Mouse (Mus musculus) forebrain, embryonic 14.5 days (tissue): ENCODE results near the gene Rbms3. TPM values are rescaled to one million over a fixed set of nuclear protein-coding genes. Genes with fewer than 3 reads are reported as not detected.

ENCODE experiments used
- ATAC-seq: fragments of 200-750 bp; cut with Nextera tagmentation; 2 replicates; pipeline ENCODE4 v1.8.0; 2017; ENCODE audit warnings: mild to moderate bottlenecking, moderate library complexity
- DNase-seq: peaks from one replicate; pipeline ENCODE4 v3.0.0-alpha.2; 2015; ENCODE audit warnings: low spot score
- H3K27ac ChIP-seq: fragments of 300-500 bp; sonication (generic); 2 replicates; pipeline ENCODE4 v1.5.1; 2014; ENCODE audit warnings: low read depth, mild to moderate bottlenecking, control low read depth, low read length, moderate library complexity
- H3K27me3 ChIP-seq: fragments of 300-500 bp; sonication (generic); replicated peaks from 2 replicates; pipeline ENCODE4 v1.6.1; 2014; ENCODE audit warnings: low read length, control low read depth, mixed read lengths; ENCODE audit not compliant: control insufficient read depth, insufficient read depth
- H3K36me3 ChIP-seq: fragments of 300-500 bp; sonication (generic); 2 replicates; pipeline ENCODE4 v1.6.1; 2014; ENCODE audit warnings: low read length, control low read depth; ENCODE audit not compliant: control insufficient read depth, insufficient read depth
- H3K4me1 ChIP-seq: fragments of 300-500 bp; sonication (generic); 2 replicates; pipeline ENCODE4 v1.6.1; 2014; ENCODE audit warnings: antibody characterized with exemption, low read length, control low read depth; ENCODE audit not compliant: control insufficient read depth, insufficient read depth
- H3K4me2 ChIP-seq: fragments of 300-500 bp; sonication (generic); 2 replicates; pipeline ENCODE4 v1.6.1; 2014; ENCODE audit warnings: mild to moderate bottlenecking, control low read depth, low read length
- H3K4me3 ChIP-seq: fragments of 300-500 bp; sonication (generic); 2 replicates; pipeline ENCODE4 v1.5.1; 2014; ENCODE audit warnings: low read depth, low read length, control low read depth
- H3K9ac ChIP-seq: fragments of 300-500 bp; sonication (generic); 2 replicates; pipeline ENCODE4 v1.6.1; 2014; ENCODE audit warnings: mild to moderate bottlenecking, low read length, control low read depth, moderate library complexity
- H3K9me3 ChIP-seq: fragments of 300-500 bp; sonication (generic); replicated peaks from 2 replicates; pipeline ENCODE4 v1.6.1; 2016; ENCODE audit warnings: low read length, control low read depth, mixed read lengths; ENCODE audit not compliant: control insufficient read depth
- WGBS: fragments of 180-500 bp; shearing (Covaris S2); extraction: QIAGEN DNeasy Blood & Tissue Kit; methylation state at CpG from one replicate; pipeline ENCODE4 v1.1.7; 2014; 5-methylcytosine and 5-hydroxymethylcytosine counted together
- polyA plus RNA-seq: library from polyadenylated mRNA; unstranded; fragments of >200 nt; fragmentation: Nextera tagmentation; extraction: Ambion mirVana; gene quantifications from 2 replicates; pipeline ENCODE4 v1.2.1, GENCODE M21; 2014

Rbms3 gene
- polyA plus RNA-seq, 1 experiment from 2014 or later = 13.8 TPM

- WGBS = 92% methylated on average over 5 of the region's 5 CpGs
- no peak overlapping the region for H3K27ac ChIP-seq
- H3K9ac ChIP-seq = no peak overlapping the region
- no peaks in the 10 kb centered on the region for H3K4me1 ChIP-seq
- H3K27me3 ChIP-seq = no peaks in the 10 kb centered on the region
- H3K4me2 ChIP-seq = no peak overlapping the region
- H3K4me3 ChIP-seq = no peak overlapping the region
- ATAC-seq (no peak), DNase-seq (no peak)
- H3K36me3 ChIP-seq = no peaks in the 10 kb centered on the region
- no peaks in the 10 kb centered on the region for H3K9me3 ChIP-seq
Measured at GRCm38 (mm10) chr9:116871576-116871975, 758.1 kb downstream of the Rbms3 start.

- Histone ChIP-seq H3K9me3 (no peaks in the 10 kb centered on the region), H3K4me3 (no peak overlapping the region), H3K27ac (no peak overlapping the region), H3K27me3 (no peaks in the 10 kb centered on the region), H3K4me2 (no peak overlapping the region), H3K36me3 (no peaks in the 10 kb centered on the region), H3K9ac (no peak overlapping the region), H3K4me1 (no peaks in the 10 kb centered on the region)
- ATAC-seq (no peak), DNase-seq (no peak)
- WGBS = 93% methylated on average over 7 of the region's 7 CpGs
Measured at GRCm38 (mm10) chr9:116866060-116866459, 763.7 kb downstream of the Rbms3 start.

GRCm38 (mm10) chr9:116863626-116864025 is 766.1 kb downstream of the Rbms3 start:
- Histone ChIP-seq H3K36me3 (no peaks in the 10 kb centered on the region), H3K27me3 (no peaks in the 10 kb centered on the region), H3K27ac (no peak overlapping the region), H3K9me3 (no peaks in the 10 kb centered on the region), H3K4me2 (no peak overlapping the region), H3K4me3 (no peak overlapping the region), H3K9ac (no peak overlapping the region), H3K4me1 (no peaks in the 10 kb centered on the region)
- DNase-seq (no peak), ATAC-seq (no peak)
- WGBS = 80% methylated on average over 4 of the region's 4 CpGs

- Histone ChIP-seq H3K9ac (no peak overlapping the region), H3K27ac (no peak overlapping the region), H3K27me3 (no peaks in the 10 kb centered on the region), H3K4me3 (no peak overlapping the region), H3K36me3 (no peaks in the 10 kb centered on the region), H3K9me3 (no peaks in the 10 kb centered on the region), H3K4me1 (no peaks in the 10 kb centered on the region), H3K4me2 (no peak overlapping the region)
- no peak for ATAC-seq
- 96% methylated on average over 3 of the region's 3 CpGs for WGBS
- no peak for DNase-seq
Measured at GRCm38 (mm10) chr9:116862341-116862740, 767.4 kb downstream of the Rbms3 start.

- no peaks in the 10 kb centered on the region for H3K36me3 ChIP-seq
- no peaks in the 10 kb centered on the region for H3K4me1 ChIP-seq
- H3K27me3 ChIP-seq = no peaks in the 10 kb centered on the region
- no peak overlapping the region for H3K9ac ChIP-seq
- ATAC-seq (no peak), DNase-seq (no peak)
- no peaks in the 10 kb centered on the region for H3K9me3 ChIP-seq
- H3K4me3 ChIP-seq = no peak overlapping the region
- H3K4me2 ChIP-seq = no peak overlapping the region
- WGBS = 88% methylated on average over 6 of the region's 6 CpGs
- no peak overlapping the region for H3K27ac ChIP-seq
Measured at GRCm38 (mm10) chr9:116857861-116858595, 771.7 kb downstream of the Rbms3 start.

GRCm38 (mm10) chr9:116857151-116857550 is 772.6 kb downstream of the Rbms3 start:
- WGBS = 87% methylated on average over 3 of the region's 3 CpGs
- Histone ChIP-seq H3K27me3 (no peaks in the 10 kb centered on the region), H3K9me3 (no peaks in the 10 kb centered on the region), H3K36me3 (no peaks in the 10 kb centered on the region), H3K9ac (no peak overlapping the region), H3K27ac (no peak overlapping the region), H3K4me2 (no peak overlapping the region), H3K4me1 (no peaks in the 10 kb centered on the region), H3K4me3 (no peak overlapping the region)
- ATAC-seq = no peak
- DNase-seq = no peak

GRCm38 (mm10) chr9:116855744-116856143 is 774.0 kb downstream of the Rbms3 start:
- Histone ChIP-seq H3K36me3 (no peaks in the 10 kb centered on the region), H3K9me3 (no peaks in the 10 kb centered on the region), H3K27me3 (no peaks in the 10 kb centered on the region), H3K4me3 (no peak overlapping the region), H3K27ac (no peak overlapping the region), H3K9ac (no peak overlapping the region), H3K4me1 (no peaks in the 10 kb centered on the region), H3K4me2 (no peak overlapping the region)
- ATAC-seq (no peak), DNase-seq (no peak)
- WGBS = 64% methylated on average over 3 of the region's 3 CpGs

GRCm38 (mm10) chr9:116848905-116849304 is 780.8 kb downstream of the Rbms3 start:
- Histone ChIP-seq H3K4me2 (no peak overlapping the region), H3K9me3 (no peaks in the 10 kb centered on the region), H3K9ac (no peak overlapping the region), H3K4me1 (no peaks in the 10 kb centered on the region), H3K27me3 (no peaks in the 10 kb centered on the region), H3K4me3 (no peak overlapping the region), H3K27ac (no peak overlapping the region), H3K36me3 (no peaks in the 10 kb centered on the region)
- DNase-seq (no peak), ATAC-seq (no peak)
- 88% methylated on average over 4 of the region's 4 CpGs for WGBS

GRCm38 (mm10) chr9:116848166-116848565 is 781.5 kb downstream of the Rbms3 start:
- Histone ChIP-seq H3K9ac (no peak overlapping the region), H3K4me2 (no peak overlapping the region), H3K36me3 (no peaks in the 10 kb centered on the region), H3K9me3 (no peaks in the 10 kb centered on the region), H3K27ac (no peak overlapping the region), H3K27me3 (no peaks in the 10 kb centered on the region), H3K4me3 (no peak overlapping the region), H3K4me1 (no peaks in the 10 kb centered on the region)
- 89% methylated on average over 10 of the region's 10 CpGs for WGBS
- DNase-seq (no peak), ATAC-seq (no peak)
